Mouse (Mus musculus) right cerebral cortex, adult 18-20 months (tissue): ENCODE data around the gene Gm11011.
"Not testable (repeated sequence)": the region's sequence is repeated elsewhere in the genome, so short reads cannot be mapped to it uniquely, and the experiment has no call there.

Experiments used
- DNase-seq: peaks from one replicate; pipeline ENCODE4 v3.0.0; 2022; ENCODE audit warnings: mixed read lengths

Gene Gm11011

DNA sequence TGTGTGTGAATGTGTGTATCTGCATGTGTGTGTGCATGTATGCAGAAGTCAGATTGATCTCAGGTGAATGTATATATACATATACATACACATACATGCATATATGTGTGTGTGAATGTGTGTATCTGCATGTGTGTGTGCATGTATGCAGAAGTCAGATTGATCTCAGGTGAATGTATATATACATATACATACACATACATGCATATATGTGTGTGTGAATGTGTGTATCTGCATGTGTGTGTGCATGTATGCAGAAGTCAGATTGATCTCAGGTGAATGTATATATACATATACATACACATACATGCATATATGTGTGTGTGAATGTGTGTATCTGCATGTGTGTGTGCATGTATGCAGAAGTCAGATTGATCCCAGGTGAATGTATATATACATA is at the start of gene Gm11011:
Gene Gm11011 (minus strand): TSS at position 101 of the 400 bp plus-strand sequence.
- DNase-seq: not testable (repeated sequence)

DNA sequence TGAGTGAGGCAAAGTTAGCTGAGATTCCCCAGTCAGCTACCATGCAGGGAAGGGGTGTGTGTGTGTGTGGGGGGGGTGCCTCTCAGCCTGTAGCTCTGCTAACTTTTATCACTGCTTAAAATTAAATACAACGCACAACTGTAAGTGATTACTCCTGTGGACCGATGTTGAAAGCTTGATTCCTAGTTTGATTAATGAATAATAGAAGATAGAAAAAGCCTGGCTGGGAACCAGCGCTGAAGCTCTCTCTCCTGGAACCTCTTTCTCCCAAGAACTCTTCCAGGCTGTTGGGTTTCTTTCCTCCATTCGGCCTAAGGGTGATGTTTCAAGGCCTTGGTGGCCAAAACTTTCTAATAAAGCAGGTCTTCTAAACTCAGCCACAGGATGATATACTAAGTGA is 48.9 kb upstream of the Gm11011 start:
- DNase-seq: no peak

DNA sequence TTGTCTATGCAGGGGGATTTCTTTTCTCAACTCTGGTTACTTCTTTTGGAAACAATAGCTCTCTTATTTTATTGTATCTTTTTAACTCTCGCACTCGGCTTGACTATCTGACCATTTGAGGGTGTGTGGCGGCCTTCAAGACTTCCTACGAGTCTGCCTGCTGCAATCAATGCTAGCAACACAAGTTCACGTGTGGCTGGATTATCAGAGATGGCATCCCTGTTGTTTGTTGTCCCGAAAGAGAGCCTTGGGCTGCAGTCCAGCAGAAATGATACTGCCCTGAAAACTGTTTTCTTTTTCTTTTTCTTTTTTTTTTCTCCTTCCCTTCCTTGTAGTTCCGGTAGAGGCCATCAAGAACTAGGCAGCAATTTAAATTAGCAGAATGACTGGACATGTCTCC is 47.9 kb upstream of the Gm11011 start:
- no peak for DNase-seq

DNA sequence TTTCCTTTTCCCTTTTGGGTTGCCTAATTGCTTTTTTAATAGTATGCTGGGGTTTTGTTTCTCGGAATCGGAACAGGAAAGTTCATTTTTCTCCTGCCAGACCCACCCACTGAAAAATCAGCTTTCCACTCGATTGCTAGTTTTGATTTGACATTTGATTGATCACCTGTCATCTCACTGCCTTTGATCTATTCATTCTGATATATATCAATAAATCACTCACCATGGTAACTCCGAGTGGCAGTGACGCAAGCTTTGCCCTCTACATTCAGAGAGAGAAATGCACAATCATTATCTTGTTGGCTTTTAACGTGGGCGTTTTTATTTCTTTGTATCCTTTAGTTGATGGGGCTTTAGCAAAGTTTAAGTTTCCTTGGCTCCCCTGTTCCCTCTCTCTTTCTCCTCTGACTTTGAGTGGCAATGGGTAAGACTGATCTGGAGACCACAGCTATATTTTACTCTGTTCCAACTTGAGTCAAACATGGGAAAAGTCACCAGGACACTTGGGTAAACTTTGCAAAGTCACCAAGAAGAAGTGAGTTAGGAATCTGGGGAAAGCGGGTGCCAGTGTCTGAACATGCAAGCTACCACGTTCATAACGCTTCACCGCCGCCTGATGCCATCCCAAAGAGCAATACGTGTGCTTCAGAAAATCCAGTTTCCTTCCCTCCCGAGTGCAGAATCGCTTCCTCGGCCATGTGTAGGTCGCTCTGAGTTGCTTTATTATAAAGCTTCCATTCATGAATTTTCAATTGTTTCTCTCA is 47.3 kb upstream of the Gm11011 start:
- no peak for DNase-seq

DNA sequence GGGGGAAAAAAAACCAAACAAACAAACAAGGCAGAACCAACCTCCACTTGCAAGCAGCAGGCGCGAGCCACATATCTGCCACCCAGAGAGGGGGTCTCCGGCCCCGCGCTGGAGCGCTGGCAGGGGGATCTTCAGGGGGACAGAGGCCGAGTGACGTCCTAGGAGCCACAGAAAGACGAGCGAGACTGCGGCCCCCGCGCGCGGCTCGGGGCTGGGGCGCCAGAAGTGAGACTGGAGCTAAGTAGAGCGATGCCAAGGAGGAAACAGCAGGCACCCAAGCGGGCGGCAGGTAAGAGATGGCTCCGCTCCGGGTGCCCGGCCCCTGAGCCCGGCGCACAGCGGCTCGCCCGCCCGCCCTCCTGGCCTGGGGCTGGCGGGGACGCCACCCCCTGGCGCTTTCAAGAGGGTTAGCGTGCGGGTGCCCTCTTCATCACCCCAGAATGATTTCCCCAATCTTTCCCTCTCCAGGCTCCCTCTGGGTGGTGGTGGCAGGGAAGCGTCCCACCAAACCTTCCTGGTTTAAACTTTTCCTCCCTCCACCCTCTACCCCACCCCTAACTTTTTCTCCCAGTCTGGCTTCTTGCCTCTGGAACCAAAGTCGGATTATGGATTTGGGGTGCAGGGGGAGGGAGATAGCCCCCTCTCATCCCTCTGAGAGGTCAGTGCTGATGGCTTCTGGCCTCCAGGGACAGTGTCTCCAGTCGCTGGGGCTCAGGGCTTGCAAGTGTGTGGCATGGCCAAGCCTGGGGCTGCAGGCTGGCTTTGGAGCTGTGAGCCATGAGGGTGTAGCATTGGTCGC is 46.1 kb upstream of the Gm11011 start:
- DNase-seq: peak; percentile 11

DNA sequence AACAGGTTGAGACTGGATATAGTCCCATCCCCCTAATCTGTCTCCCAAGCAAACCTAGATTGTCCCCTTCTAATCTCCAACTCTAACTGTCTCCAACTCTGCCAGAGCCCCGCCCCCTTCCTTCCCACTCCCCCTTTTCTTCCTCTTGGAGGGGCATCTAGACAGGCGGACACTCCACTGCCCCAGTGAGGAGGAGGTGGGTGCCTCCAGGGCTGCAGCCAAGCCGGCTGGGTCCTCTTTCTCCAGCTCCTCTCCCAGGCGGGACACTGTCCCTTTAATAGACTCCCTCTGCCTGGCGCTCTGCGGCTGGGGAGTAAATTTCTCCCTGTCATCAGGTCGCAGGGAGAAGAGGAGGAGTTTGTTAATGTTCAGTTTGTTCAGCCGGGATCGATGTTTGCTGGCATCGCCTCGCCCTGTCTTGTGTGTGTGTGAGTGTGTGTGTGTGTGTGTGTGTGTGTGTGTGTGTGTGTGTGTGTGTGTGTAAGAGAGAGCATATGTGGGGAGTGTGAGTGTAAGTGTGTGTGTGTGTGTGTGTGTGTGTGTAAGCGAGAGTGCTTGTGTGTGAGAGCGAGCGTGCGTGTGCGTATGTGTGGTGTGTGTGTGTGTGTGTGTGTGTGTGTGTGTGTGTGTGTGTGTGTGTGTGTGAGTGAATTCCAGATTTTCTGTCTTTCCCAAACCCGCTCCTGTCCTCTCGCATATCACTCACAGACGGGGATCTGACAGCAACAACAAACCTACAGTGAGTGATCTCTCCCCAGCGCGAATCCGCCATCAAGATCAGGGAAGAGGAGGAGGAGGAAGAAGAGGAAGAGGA is 45.0 kb upstream of the Gm11011 start, which contains the start of gene Tshz2:
Gene Tshz2 (plus strand): TSS at position 676 of the 814 bp plus-strand sequence.
- DNase-seq: no peak

DNA sequence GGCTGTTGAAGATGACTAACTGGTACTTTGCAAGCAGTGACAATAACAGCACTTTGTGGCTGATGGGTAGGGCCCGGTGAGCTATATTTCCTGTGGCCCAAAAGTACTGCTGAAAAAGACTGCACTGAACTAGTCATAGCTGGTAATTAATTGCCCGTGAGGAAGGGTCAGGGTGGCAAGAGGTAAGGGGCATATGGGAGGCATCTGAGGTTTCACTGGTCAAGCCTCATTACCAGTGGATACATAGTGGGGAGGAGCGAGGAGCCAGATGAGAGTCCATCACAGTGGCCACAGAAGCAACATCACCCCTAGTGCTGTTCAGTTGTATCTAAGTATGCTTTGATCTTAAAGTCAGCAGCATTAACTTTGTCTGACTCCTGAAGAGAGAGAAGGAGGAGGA is 42.5 kb upstream of the Gm11011 start:
- no peak for DNase-seq

DNA sequence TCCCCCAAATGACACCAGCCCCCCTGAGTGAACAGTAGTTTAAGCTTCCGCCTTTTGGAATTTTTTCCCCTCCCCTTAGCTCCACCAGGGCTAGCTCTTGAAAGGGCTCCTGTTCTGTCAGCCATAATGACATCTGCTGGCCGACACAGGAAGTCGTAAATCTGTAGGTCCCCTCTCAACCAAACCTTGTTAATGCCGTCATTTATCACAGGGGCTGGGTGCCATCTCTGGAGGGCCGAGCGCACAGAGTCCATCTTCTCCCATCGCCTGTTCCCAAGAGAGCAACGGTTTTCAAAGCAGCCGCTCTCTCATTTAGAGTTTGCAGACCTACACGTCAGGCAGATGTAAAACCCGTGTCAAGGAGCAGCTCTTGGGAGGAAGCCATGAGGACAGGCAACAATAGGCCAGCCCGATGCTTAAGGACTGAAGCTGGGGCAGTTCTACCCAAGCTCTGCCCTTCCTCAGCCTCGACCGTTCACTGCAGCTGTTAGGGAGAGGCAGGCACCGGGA is 33.7 kb upstream of the Gm11011 start:
- peak; percentile 9 for DNase-seq

DNA sequence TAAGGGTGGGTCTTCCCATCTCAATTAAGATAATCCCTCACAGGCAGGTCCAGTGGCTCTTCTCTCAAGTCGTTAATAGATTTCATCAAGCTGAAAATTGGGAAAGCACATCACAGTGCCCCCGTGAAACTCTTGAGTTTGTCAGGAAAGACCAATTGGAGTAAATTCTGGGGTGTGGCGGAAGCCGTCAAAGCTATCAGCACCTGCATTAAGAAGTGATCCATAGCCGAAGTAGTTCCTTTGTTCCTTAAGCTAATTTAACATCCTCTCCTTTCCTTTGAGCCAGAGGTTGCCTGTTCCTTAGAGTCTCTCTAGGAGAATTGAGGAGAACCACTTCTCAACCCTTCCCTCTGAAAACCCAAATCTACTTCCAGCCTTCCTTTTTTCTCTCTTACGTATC is 28.5 kb upstream of the Gm11011 start:
- DNase-seq: no peak

DNA sequence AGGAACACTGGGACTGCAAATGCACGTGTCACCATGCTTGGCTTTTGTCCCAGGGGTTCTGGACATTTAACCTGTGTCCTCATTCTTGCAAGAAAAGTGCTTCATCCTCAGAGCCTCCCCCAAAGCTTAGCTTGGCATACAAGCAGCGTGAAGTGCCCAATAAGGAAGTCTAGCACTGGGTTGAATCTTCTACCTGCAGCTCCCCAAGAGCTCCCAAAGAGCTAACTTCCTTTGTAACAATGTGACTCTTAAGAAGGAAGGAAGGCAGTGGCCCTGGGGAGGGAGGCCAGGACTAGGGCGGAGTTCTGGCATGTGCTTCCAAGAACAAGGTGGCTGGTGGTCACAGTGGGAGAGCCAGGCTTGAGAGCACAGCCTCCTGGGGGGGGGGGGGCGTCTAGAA is 27.1 kb upstream of the Gm11011 start:
- DNase-seq: no peak

DNA sequence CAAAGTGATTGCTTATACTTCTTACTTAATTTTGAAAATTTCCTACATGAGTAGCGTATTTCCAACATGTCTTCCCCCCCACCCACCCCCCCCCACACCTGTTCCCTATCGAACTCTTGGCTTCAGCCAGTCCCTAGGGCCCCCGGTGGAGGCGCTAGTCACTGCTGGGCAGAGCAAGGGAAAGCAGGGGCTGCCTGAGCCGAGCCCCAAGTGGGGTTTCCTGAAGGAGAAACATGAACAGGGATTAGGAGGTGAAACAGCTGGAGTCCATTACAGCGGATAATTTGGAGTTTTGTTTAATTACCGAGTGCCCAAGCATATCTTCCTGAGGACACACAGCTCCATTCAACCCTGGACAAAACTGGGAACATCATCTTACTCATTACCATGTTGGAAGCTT is 24.0 kb upstream of the Gm11011 start:
- no peak for DNase-seq

DNA sequence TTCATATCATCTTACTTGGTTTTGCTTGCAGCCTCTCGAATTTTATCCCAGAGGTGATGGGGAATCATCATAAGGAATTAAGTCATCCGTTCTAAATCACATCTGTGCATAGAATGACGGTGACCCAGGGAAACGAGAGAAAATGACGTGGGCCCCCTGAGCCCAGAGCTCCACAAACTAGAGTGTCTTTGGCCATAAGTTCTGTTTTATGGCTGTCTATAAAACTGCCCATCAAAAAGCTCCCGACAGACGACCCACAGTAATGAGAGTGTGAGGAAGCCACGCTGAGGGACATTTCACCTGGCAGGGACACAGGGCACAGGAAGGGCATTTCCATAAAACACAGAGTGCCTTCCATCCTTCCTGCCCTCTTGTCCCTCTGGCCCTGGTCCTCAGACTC is 23.3 kb upstream of the Gm11011 start:
- DNase-seq: no peak

DNA sequence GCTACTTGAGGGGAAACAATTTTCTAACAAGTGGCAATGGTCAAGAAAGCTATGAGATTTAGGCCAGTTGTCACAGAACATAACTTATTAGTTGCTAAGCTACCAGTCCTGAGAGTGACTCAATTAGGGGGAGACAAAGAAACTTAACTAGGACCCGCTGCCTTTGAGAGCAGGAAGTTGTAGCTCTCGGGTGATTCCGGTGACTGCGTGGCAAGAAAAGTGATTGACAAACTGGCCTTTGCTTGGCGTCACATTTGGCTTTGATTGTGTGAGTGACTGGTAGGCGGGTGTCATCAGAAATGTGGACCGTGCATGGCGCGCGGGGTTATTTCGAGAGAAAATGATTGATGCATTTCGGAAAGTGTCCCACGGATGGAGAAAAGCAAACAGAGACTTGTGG is 22.4 kb upstream of the Gm11011 start:
- no peak for DNase-seq

DNA sequence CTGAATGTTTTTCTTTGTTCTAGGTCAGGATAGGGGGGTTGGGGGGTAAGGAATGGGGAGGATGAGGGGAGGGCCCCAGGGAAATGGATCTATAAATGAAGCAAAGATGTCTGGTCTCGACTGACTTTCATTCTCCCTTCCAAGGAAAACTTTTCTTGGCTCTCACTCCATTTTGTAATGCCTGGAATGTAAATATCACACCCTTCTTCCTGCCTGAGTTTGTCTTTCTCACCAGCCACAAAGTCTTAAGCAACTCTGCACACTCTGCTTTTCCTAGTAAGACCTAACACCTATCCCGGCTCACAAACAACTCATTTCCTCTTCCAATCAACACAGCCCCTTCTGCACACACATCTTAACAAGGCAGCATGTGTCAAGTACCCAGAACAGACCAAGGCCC is 20.2 kb upstream of the Gm11011 start:
- no peak for DNase-seq

DNA sequence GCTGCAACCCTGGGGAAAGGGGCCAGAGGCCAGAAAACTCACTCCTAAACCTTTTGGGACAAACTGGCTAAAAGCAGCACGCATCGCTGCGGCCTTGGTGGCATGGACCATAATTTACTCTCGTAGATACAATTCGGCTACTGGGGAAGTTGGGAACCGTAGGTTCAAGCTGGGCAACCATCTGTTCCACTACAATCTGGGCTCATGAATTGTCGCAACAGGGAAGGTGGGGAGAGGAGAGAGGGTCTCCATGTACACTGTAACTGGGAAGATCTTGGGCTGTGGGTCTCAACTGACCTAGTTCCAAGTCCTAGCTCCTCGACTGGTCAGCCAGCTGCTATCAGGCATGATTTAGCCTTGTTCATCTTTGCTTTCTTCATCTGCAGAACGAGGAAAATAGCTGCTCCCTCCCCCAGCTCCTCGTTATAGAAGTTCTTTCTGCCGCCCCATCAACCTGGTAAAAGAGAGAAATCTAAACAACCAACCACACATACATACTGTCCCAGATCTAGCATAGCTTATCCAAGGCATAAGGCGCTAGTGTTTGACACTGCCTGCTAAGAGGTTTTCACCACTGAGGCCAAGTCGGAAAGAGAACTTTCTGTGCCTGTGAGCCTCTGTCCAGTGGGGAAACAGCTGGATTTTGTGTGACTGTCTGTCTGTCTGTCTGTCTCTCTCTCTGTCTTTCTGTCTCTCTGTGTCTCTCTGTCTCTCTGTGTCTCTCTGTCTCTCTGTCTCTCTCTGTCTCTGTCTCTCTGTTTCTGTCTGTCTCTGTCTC is 19.5 kb upstream of the Gm11011 start:
- peak; percentile 15 for DNase-seq

DNA sequence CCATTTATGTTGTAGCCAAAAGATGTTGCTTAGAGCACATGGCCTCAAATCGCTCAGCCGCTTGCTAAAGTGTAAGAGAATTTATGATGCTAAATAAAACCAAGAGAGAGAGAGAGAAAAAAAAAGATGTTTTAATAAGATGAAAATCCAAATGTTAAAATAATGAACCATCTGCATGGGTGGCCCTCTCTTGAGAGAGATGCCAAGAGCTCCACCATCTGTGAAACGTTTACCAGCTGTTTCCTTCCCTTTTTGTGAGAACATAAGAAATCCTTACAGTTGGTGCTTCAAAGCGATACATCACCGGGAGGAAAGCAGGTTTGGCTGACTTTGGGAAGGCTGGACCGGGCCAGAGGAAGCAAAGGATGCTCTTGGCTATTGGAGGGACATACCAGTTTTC is 12.6 kb upstream of the Gm11011 start:
- DNase-seq: peak; percentile 73

DNA sequence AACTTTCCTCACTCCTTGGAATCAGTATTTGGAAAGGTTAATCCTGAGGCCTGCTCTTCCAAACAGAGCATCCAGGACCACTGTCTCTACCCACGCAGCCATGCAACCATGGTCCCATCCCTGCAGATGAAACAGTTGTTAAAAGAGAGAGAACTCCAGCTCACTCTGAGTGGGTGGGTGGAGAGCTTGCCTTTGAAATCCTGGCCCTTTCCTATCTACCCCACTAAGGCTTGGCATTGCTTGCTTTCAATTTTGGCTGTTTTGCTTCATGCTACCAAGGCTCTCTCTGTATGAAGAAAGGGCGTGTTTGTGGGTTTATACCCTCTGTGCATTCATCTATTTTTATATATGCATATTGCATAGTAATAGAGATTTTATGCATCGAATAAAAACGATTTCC is 12.0 kb upstream of the Gm11011 start:
- DNase-seq: peak; percentile 8

DNA sequence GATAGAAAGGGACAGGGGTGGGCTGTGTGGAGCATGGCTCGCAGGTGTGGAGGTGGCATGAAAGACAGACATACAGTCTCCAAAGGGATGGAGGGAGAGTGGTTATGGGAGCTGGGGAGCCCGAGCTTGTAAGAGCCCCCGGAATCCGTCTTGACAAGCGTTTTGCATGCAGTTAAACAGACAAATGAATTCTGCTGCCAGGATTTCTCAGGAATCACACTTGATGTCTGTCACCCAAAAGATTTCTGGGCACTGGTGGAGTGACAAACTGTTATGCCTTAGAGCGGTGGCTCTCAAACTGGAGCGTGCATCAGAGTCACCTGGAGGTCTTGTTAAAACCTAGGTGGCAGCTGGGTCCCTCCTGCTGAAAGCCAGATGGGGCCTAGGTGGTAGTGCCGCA is 10.4 kb upstream of the Gm11011 start:
- DNase-seq: no peak

DNA sequence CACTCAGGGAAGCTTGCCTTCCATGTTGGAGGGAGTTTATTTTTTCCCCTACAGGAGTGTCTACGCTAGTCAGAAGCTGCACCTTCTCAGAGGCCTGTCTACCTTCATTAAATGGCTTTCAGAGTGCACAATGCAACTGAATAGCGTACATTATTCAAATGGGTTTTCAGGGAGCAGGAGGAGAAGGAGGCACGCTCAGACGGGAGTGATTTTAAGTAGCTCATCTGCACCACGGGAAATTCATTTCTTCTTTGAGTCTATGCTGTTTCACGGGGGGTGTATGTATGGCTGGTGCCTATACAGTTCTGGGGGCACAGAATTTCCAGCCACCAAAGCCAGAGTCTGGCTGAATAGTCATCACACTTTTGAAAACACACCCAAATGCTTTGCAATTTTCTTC is 9.8 kb upstream of the Gm11011 start:
- DNase-seq: no peak

DNA sequence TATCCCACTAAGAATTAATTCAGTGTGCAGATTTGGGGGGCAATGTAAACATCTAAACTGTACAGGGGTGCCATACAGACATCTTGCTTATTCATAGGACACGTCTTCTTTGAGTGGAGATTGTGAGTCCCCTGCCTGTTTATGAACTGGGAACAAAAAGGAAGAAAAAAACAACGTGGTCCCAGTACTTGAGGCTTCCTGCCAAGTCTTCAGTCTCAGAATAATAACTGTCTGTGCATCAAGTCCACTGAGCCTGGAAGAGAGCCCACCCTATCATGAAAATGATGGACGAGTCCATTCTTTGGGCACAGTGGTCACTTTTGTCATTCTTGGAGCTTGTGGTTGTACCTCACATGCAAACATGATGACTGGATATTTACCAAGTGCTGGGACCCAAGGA is 6.2 kb upstream of the Gm11011 start:
- no peak for DNase-seq

DNA sequence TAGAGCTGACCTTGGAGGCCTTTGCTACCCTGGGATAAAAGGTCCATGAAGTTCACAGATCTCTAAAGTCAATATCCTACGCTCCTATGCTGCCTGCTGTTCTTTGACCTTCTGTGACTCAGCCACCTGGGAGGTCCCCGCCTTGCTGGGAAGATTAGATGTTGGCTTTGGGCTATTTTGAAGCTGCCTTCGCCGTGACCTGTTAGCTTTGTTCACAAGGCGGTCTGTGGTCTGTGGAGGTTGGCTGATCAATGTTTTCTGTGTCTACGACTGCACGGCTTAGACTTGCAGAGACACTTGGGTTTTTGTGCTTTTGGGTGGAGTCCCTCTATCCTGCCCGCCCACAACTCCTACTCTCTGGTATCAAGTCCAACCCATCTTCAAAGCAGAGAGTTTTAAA is 2.9 kb upstream of the Gm11011 start:
- no peak for DNase-seq

DNA sequence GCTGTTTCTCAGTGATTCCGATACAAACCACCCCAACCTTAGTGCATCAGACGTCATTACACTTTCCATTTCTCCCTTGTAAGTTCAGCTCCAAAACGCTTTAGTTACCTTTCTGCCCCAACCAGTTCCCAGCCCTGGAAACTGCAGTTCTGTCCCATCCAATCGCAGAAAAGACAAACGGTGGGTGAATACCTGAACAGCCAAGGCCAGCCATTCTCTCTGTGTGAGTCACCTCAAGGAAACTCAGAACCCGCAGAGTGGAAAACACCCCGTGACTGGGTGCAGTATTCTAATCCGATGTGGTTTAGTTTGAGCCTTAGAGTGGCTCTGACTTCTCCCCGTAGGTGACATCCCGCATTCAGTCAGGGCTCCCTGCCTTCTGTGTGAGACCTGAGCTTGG is 2.2 kb upstream of the Gm11011 start:
- no peak for DNase-seq
